Mouse (Mus musculus) layer of hippocampus, postnatal 25 days (tissue): ENCODE measurements around the gene Kcnd3. TPM values are rescaled to one million over a fixed set of nuclear protein-coding genes. Genes with fewer than 3 reads are reported as not detected.

Experiments used
- DNase-seq, 2 experiments: peaks; one replicate each; pipeline ENCODE4 v3.0.0; 2022; ENCODE audit warnings: mixed read lengths in 2 of 2, low spot score in 1 of 2; ENCODE audit errors: extremely low spot score in 1 of 2
- total RNA-seq, 2 experiments: library from RNA; stranded (reverse); gene quantifications; 2 replicates each; pipeline ENCODE4 v1.2.3; 2021

Gene Kcnd3
- total RNA-seq, 2 experiments from 2014 or later = 50.9 to 53.7 TPM

DNA sequence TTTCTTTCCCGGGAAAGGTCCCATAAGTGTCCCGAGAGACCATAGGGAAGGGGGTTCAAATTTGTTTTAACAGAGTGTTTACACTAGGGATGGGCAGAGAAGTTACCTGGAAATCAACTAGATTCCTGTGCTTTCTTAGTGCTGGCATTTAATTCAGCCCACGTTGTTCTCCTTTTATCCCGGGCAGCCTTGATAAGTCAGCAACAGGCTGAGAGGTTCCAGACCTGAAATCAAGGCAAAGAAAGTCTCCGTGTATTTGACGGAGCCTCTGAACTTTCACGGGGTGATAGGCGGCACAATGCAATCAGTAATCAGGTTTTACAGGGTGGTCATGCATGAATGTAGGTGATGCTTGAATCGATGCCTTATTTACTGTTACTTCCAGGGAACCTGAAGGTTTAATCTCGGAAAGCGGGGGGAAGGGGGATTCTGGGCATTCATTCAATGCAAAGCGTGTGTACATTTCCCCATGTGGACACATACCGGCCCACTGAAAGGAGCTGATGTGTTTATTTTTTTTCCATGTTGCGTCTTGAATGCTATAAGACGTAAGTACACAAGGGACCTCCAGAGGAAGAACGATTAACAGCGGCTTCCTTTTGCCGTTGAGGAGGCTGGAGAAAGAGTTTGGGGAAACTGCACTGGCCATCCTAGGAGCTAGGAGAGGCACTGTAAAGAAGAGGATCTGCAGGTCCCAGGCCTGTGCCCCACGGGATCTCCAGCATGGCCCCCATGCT lies 1.3 kb downstream of the Kcnd3 start:
- DNase-seq = no peak

DNA sequence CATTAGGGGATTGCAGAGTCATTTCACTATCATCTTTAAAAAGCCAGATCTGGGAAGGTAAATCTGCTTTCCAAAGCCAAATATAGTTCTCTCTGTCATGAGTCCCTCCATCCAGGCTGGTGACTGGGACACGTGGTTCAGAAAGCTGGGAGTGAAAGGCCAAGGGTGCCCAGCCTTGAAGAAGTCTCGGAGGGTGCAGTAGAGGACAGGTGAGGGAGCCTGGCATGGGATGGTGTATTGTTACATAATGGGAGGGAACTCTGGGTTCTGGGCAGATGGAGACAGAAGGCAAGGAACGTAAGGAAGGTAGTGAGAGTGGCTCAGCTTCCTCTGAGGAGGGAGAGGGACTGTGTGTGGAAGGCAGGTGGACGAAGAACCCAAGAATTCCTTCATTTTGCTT lies 5.5 kb downstream of the Kcnd3 start:
- no peak for DNase-seq

DNA sequence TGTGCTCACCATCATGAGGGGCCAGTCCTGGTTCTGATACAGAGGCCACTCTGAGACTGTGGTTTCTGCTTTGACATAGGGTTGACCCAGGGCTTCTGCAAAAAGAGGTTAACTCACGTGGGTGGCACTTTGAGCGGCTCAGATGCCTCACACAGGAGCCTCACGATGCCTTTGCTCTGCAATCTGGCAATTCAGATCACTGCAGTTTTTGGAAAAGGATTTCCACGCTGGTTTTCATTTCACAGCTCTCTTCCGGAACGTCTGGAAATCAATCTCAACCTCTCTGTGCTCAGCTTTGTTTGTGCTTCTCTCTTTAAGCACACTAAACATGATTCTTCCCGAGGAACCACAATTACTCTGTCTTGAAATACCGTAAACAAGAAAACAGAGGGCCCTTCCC lies 14.4 kb downstream of the Kcnd3 start:
- no peak for DNase-seq

DNA sequence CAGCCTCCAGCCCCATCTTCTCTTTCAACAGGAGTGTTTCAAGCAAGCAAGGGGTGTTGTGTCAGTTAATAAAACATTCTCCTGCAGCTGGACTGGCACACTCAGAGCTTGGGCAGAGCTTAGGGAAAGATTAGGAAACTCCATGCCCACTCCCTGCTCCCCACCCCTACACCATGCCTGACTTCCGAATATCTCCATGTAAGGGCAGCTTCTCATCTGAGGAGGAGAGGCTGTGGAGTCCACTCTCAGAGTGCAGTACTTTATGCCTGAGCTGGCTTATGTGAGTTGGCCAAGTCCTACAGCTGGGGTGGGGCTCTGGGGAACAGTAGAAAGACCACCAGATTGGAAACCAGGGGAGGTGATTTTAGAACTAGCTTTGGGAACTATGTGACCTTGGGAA lies 20.4 kb downstream of the Kcnd3 start:
- no peak for DNase-seq

DNA sequence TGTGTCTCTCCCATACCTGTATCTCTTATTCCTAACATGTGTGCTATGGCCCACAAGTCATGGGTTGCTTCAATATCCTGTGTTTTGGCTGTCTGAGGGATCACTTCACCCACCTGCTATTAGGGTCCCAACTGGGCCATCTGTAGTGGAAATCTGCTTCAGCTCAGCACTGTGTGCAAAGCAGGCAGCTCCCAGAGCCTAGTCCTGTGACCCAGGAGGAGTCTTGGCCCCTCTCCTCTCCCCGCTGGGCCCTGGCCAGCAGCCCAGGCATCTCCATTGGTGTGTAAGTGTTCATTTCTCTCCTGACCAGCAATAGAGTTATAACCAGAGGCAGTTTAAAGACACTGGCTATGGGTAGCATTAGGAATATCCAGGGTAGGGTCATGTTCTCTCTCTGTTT lies 24.3 kb downstream of the Kcnd3 start:
- no peak for DNase-seq

DNA sequence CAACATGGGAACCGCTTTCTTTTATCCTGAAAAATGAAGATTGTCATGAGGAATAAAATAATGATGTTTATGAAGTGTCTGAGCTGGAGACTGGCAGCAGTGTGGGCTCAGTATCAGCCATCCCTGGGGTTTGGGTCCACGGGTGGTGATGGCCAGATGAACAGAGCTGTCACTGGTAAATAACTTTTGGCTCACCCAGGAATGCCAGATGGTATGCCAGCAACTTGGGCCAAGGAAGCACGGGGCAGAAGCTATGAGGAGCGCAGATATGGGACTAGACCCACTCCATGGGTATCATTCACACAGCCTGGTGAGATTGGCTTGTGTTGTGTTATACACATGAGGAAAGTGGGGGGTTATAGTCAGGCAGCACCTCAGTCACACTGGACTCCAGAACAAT lies 26.7 kb downstream of the Kcnd3 start:
- DNase-seq = no peak

DNA sequence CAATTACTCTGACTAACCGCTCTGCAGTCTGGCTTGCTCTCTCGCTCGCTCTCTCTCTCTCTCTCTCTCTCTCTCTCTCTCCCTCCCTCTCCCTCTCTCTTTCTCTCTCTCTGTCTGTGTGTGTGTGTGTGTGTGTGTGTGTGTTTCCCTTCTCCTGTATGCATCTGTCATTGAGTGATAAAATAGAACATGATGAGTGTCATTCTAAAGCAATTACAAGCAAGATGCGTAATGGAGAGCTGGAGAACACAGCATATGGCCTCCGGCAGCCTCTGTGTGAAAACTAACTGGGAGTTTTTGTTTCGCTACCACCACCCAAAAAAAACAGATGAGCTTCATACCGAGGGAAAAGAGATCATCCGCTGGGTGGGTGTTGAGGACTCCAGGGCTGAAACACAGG lies 29.3 kb downstream of the Kcnd3 start:
- no peak for DNase-seq

DNA sequence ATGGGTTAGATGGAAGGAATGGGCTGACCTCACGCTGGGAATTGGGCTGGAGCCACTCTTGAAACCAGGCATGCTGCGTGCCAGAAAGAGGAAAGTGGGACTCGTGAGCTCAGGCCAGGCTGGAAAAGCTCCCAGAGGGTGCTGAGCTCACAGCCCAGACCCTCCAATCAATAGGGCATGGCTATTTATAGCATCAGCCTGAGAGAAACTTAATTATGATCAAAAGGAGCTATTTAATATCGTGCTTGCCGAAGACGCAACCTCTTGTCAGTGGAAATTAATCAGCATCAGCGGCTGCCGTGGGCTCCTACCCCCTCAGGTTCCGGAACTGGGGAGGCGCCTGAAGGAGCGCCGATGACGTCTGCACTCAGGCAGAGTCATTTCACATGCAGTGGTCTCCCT lies 31.5 kb downstream of the Kcnd3 start:
- DNase-seq = no peak

DNA sequence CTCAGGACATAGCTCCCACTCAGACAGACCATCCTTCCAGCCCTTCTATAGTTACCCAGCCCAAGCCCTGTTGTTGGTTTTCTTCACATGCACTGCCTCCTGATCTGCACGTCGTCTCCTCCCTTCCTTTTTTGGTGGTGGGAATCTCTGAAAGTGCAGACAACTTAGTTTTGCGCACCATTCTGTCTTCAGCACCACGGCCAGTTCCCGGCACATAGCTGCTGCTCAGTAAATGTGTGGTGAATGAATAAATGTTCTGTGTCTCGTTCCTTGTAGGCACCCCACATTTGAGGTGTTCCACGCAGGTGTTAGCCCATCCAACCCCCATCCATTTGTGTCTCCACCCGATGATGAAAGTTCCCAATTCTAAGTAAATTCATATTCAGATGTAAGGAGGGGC lies 35.0 kb downstream of the Kcnd3 start:
- DNase-seq = no peak

DNA sequence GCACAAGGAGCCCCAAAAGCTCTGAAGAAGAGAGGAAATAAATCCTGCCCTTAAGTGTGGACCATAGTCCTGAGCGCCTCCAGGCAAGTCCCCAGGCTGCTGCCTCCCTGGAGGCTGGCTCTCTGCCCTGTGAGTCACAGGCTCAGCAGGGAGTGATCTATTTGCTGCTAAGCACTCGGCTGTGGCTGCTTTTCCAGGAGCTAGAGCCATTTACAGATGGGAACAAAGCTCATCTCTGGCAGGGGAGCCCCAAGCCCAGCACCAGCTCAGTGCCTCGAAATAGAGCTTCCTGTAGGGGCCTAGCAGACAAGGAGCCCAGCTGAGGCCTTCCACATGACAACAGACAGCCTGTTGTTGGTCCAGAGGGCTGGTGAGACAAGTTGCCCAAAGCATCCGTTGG lies 37.5 kb downstream of the Kcnd3 start:
- DNase-seq = peak in 1 of 2 experiments; percentile 61

DNA sequence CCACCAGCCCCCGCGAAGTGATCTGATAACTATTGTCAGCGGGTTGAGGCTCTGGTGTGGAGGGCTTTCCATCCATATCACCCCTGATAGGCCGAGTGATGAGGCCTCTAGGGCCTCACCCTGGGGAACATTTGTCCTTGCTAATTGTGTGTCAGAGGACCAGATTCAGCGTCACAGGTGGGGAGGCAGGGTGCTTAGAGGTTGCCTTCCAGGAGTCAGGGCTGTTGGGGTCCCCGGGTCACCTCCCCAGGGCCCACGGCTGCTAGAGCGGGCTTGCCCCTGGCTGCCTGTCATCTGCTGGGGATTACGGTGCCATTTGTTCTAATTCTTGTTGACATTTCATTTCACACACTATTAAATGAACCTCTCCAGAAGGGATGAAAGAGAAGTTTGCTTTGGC lies 42.8 kb downstream of the Kcnd3 start:
- no peak for DNase-seq

DNA sequence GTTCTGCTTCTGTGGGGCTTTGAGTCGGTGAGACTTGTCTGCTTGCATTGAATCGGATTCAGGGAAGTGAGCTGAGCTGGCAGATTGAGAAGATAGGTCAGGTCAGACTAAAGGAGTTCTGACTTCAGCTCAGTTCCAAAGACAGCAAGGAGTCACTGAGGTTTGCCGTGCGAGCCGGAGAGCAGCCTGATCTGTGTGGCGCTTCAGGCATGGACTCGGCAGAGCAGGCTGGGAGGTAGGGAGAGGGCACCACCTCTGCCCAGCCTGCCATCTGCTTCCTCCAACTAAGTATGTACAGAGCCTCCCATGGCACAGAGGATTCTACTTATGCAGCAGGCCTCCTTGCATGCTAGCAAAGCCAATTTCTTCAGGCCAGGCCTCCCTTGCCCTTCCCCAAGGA lies 44.1 kb downstream of the Kcnd3 start:
- DNase-seq = no peak

DNA sequence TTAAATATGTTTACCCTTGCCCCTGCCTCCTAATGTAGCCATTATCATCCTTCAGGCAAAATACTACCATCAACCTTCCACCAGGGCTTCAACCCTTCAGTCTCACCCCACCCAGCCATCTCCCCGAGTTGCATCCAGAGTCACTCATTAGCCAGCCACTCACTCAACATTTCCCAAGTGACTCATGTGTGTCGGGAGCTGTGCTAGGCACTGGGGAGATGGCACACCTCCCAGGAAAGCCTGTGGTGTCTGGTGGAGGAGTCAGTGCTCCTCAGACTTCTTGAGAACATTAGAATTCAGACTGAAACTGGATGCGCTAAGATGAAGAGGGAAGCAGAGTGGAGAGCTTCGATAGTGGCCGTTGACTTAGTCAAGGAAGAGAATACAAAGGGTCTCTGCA lies 44.8 kb downstream of the Kcnd3 start:
- no peak for DNase-seq

DNA sequence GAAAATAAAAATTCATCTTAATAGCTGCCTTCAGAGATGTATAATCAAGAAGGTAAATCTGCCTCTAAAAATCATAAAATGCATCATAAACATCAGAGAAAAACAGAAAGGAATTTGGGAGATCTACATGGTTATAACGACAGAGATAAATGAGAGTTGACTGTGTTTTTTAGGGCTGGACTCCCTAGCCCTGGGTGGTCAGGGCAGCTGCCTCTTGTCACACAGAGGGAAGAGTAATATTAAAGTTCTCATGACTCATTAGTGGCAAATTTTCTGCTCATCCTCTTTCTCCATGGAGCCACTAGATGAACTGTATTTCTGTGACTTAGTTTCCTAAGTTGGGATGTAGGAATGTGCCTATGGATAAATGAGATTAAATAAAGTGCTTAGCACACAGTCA lies 48.9 kb downstream of the Kcnd3 start:
- DNase-seq = no peak

DNA sequence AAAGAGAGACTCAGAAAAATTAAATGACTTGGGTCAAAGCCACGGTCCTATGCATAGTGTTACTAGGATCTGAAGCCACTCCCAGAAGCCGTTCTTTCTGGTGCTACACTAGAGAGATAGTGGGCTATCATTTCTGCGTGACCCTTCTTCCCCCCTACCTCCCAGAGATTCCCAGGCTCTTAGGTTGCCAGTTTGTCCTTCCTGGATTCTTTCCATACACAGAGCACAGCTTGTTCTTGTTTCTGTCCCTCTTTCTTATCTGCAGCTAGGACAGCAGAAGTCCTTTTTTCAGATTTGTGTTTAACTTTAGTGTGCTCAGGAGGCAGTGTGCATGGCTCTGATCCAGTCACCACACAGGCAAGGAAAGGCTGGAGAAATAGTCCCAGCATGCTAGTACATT lies 52.1 kb downstream of the Kcnd3 start:
- DNase-seq = no peak

DNA sequence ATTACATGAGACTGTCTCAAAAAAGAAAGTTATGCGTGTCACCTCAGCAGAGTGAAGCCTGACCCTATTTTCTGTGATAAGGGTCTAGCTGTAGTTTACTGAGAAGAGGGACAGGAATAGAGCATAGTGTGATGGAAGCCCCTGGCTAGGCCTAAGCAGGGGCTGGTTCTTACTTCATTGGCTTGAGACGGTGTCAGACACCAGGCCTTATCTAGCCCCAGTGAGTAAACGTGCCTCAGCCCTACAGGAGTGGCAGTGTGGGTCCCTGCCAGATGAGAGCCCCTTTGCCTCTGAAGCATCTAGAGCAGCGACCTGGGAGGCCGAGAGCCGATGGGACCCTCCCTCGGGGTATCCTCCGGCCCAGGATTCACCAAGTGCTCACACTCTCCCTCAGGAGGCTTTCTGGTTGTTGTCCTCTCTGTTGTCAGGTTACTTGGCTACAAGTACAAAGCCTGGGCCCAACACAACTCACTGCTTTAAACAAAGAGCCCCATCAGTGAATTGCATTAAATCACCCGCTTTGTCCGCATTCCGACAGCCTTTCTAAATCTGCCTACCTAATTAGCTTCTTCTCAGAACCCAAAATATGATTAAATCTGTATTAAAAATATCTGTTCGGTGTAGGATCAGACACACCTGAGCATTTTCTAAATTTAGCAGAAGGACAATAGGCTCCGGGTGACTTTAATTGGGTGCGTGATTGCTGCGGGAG lies 53.2 kb downstream of the Kcnd3 start:
- no peak for DNase-seq

DNA sequence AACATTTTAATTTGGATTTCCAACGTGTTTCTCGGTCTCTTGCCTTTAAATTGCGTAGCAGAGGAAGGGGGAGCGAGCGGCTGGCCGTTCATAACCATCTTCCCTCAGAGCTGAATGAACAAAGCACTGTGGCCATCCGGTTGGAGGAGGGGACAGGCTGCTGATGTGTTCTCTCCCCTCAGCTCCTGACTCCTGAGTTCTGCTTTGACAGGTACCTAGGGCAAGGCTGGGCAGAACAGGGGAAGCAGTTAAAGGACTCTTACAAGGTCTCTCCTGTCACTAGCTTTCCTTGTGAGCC lies 53.7 kb downstream of the Kcnd3 start:
- DNase-seq = no peak

DNA sequence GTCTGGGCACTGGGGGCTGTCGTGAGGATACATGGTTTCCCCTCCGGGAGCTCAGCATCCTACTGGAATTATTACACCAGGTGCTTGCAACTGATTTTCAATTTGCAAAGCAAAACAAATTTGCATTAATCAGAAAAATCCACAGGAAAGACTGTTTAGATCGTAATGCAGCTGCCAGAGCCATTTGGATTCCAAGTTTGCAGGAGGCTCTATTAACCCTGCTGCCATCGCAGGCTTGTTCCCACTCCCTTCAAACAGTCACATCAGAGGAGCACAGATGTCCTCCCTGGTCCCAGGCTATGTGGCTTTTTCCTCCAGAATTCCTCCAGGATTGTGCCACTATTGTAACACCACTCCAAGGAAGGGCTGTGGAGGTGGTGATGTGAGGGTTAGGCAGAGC lies 54.5 kb downstream of the Kcnd3 start:
- no peak for DNase-seq

DNA sequence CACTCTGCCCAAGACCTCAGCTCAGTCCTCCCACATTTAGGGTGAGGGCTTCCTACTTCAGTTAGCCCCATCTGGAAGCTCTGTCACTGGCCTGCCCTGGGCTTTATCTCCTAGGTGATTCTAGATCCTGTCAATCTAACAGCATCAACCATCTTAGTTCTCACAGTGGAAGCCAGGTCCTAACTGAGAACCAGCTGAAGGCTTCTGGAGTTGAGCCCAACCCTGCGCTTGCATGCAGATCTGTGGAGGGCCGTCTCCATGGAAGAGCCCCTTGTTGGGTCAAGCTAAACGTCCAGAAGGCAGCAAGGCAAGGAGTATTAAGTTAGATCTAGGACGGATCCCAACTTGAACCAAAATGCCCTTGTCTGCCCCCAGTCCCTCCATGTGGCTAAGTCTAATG lies 57.2 kb downstream of the Kcnd3 start:
- DNase-seq = no peak

DNA sequence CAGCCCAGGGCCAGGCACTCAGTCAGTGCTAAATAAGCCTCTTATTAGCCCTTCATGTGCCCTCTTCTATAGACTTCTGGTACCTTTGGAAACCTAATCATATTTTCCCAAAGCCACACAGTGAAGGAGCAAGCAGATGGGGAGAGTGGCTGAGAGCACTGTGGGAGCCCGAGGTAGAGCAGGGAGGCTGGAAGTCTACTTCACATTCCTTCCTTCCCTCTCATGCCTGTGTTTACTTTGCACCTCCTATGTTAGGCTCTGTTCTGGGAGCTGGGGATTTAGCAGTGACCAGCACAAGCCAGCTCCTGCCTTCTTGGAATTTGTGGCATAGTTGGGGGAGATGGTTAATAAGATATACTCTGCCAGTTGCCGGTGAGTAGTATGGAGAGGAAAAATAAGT lies 59.7 kb downstream of the Kcnd3 start:
- no peak for DNase-seq

DNA sequence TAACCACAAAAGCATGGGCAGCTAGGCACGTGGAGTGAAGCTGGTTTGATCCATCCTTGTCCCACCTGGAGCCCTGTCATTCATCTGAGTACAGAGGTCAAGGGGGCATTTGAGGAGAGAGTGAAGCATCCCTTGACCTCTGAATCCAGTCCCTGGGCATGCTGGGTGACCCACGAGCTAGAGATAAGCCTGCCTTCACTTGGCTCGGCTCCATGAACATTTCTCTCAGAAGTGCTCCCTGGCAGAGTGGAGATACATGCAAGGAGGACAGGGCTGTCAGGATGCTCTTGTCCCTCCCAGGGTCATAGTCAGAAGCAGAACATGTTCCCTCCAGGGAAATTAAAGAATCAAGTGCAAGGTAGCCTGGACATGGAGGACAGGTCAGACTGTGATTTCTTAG lies 62.1 kb downstream of the Kcnd3 start:
- no peak for DNase-seq

DNA sequence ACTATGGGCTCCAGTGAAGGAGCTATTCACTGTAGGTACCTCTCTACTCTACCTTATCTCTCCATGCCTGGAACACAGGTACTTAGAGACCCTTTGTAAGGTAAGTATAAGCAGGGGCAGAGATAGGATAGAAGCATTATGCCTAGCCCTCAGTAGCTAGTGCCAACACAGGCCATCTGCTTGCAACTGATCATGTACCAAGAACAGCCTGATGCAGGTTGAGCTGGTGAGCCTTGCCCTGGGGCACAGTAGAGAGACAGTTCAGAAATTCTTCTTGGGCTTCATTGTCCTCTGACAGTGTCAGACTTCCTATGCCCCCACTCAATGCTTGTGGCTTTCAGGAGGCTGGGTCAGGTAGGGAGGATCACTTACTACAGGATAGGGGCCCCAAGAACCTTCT lies 62.9 kb downstream of the Kcnd3 start:
- no peak for DNase-seq

DNA sequence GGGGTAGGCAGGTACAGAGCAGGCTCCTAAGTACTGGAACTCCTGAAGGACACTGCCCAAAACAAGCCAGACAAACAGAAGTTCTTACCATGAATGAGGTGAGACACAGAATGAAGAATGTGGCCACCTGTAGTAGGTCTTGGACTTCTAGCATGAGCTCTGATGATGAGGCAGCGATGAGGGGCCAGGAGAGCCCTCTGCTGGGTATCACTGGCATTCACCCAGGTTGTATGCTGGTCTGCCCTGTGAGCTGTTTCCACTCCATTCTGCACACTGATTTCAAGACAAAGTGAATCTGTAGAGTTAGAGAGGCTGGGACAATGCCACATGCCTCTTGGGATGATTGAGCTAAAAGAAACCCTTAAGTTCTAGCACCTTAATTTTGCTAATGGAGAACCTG lies 63.5 kb downstream of the Kcnd3 start:
- no peak for DNase-seq
